Comparison of ENCODE assay signal across 19 mouse cellular contexts in the genomic region with DNA sequence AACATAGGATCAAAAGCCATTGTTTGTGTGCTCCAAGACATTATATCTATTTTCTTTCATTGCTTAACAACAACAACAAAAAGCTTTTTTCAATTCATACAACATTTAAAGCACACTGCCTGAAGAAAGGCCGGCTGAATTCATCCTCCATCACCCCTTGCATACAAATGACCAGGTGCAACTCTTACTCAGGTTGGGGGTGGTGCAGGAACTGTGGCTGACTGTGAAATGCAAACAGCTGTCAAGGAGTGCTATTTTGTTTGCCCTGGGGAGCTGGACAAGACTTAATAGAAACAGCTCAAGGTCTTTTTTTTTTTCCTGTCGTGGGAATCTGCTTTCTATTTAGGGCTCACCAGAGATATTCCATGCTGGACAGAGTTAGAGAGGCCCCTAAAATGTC.
DNase-seq lines count a peak whose midpoint lies in the region; ATAC-seq and TF ChIP-seq lines count a peak whose summit lies in the region.
"Had no signal": no experiment of that assay in that cellular context is flagged by ENCODE, and none has a peak within 500 bp of the region (broad histone marks: within the 10 kb centered on the region; RNA-seq: fewer than 3 reads in every experiment).

No protein-coding gene starts in this region.

- no peaks in the 10 kb centered on the region for H3K4me1 ChIP-seq in hindbrain, embryonic 14.5 days (replicated peaks; ENCODE audit: control insufficient read depth, insufficient read depth, low read length)
- H3K4me1 ChIP-seq in hindbrain, embryonic 13.5 days (replicated peaks), result 0 out of 2 replicates have a peak, but pooled peaks cover 2% of the 10 kb centered on the region
- no peaks in the 10 kb centered on the region for H3K4me1 ChIP-seq in midbrain, postnatal 0 days (ENCODE audit: insufficient read depth, low read length)
- H3K4me1 ChIP-seq in midbrain, embryonic 10.5 days, result no peaks in the 10 kb centered on the region
- H3K4me1 ChIP-seq in hindbrain, embryonic 16.5 days (ENCODE audit: control insufficient read depth, insufficient read depth, low read depth, low read length), result no peaks in the 10 kb centered on the region
- H3K4me1 ChIP-seq: kidney, embryonic 15.5 days; limb, embryonic 15.5 days; liver, embryonic 15.5 days had no signal

- H3K27me3 ChIP-seq in hindbrain, embryonic 14.5 days (ENCODE audit: control insufficient read depth, insufficient read depth, low read length), result no peaks in the 10 kb centered on the region
- no peaks in the 10 kb centered on the region for H3K27me3 ChIP-seq in hindbrain, embryonic 13.5 days
- H3K27me3 ChIP-seq in midbrain, postnatal 0 days (ENCODE audit: insufficient read depth, low read length), result no peaks in the 10 kb centered on the region
- H3K27me3 ChIP-seq in midbrain, embryonic 10.5 days (ENCODE audit: low read depth, poor library complexity, severe bottlenecking), result no peaks in the 10 kb centered on the region
- no peaks in the 10 kb centered on the region for H3K27me3 ChIP-seq in hindbrain, embryonic 16.5 days (replicated peaks; ENCODE audit: control insufficient read depth, insufficient read depth, low read length)
- H3K27me3 ChIP-seq: forebrain, embryonic 12.5 days; kidney, embryonic 15.5 days; limb, embryonic 15.5 days; liver, embryonic 15.5 days had no signal

- ATAC-seq in hindbrain, embryonic 14.5 days (ENCODE audit: low FRiP score), result no peak
- no peak for ATAC-seq in hindbrain, embryonic 13.5 days (ENCODE audit: low FRiP score)
- no peak for ATAC-seq in midbrain, postnatal 0 days (ENCODE audit: low FRiP score)
- peak; percentile 83 for ATAC-seq in hindbrain, embryonic 16.5 days
- ATAC-seq: intestine, postnatal 0 days; lung, postnatal 0 days had no signal

- TF ChIP-seq CTCF in midbrain, postnatal 0 days (IDR thresholded peaks at IDR 0.05), result no peak

- H3K4me3 ChIP-seq in hindbrain, embryonic 14.5 days (replicated peaks; ENCODE audit: low read length), result no peak overlapping the region
- no peak overlapping the region for H3K4me3 ChIP-seq in hindbrain, embryonic 13.5 days
- no peak overlapping the region for H3K4me3 ChIP-seq in midbrain, postnatal 0 days (ENCODE audit: low read depth, low read length)
- no peak overlapping the region for H3K4me3 ChIP-seq in midbrain, embryonic 10.5 days
- H3K4me3 ChIP-seq in hindbrain, embryonic 16.5 days (ENCODE audit: low read length), result no peak overlapping the region
- H3K4me3 ChIP-seq: forebrain, embryonic 12.5 days; kidney, embryonic 15.5 days; limb, embryonic 15.5 days; liver, embryonic 15.5 days had no signal

- no peak overlapping the region for H3K9ac ChIP-seq in hindbrain, embryonic 14.5 days
- H3K9ac ChIP-seq in hindbrain, embryonic 13.5 days, result no peak overlapping the region
- H3K9ac ChIP-seq in midbrain, postnatal 0 days (replicated peaks; ENCODE audit: low read length, poor library complexity, severe bottlenecking), result no peak overlapping the region
- no peak overlapping the region for H3K9ac ChIP-seq in hindbrain, embryonic 16.5 days (ENCODE audit: low read depth, low read length)
- H3K9ac ChIP-seq: forebrain, embryonic 12.5 days; kidney, embryonic 15.5 days; limb, embryonic 15.5 days; liver, embryonic 15.5 days had no signal

- 9% methylated on average over 2 of the region's 2 CpGs for WGBS in hindbrain, embryonic 14.5 days
- 8% methylated on average over 2 of the region's 2 CpGs for WGBS in hindbrain, embryonic 13.5 days
- 14% methylated on average over 2 of the region's 2 CpGs for WGBS in midbrain, postnatal 0 days
- 12% methylated on average over 2 of the region's 2 CpGs for WGBS in midbrain, embryonic 10.5 days
- WGBS in hindbrain, embryonic 16.5 days, result 7% methylated on average over 2 of the region's 2 CpGs

- H3K4me2 ChIP-seq in hindbrain, embryonic 14.5 days (replicated peaks), result no peak overlapping the region
- no peak overlapping the region for H3K4me2 ChIP-seq in hindbrain, embryonic 13.5 days
- H3K4me2 ChIP-seq in midbrain, postnatal 0 days (ENCODE audit: low read depth, low read length, poor library complexity, severe bottlenecking), result no peak overlapping the region
- H3K4me2 ChIP-seq in hindbrain, embryonic 16.5 days (ENCODE audit: low read length), result no peak overlapping the region
- H3K4me2 ChIP-seq: forebrain, embryonic 12.5 days; kidney, embryonic 15.5 days; limb, embryonic 15.5 days; liver, embryonic 15.5 days had no signal

- no peaks in the 10 kb centered on the region for H3K36me3 ChIP-seq in hindbrain, embryonic 14.5 days (replicated peaks; ENCODE audit: control insufficient read depth, insufficient read depth)
- no peaks in the 10 kb centered on the region for H3K36me3 ChIP-seq in hindbrain, embryonic 13.5 days
- H3K36me3 ChIP-seq in midbrain, postnatal 0 days (ENCODE audit: insufficient read depth, low read length), result no peaks in the 10 kb centered on the region
- no peaks in the 10 kb centered on the region for H3K36me3 ChIP-seq in midbrain, embryonic 10.5 days
- H3K36me3 ChIP-seq in hindbrain, embryonic 16.5 days (ENCODE audit: control insufficient read depth, insufficient read depth, low read length), result no peaks in the 10 kb centered on the region
- H3K36me3 ChIP-seq: forebrain, embryonic 12.5 days; kidney, embryonic 15.5 days; limb, embryonic 15.5 days; liver, embryonic 15.5 days had no signal

- H3K27ac ChIP-seq in hindbrain, embryonic 14.5 days, result 0 out of 2 replicates have a peak overlapping the region, but pooled peaks have one; percentile 9
- H3K27ac ChIP-seq in hindbrain, embryonic 13.5 days, result no peak overlapping the region
- no peak overlapping the region for H3K27ac ChIP-seq in midbrain, postnatal 0 days (ENCODE audit: low read depth, low read length)
- no peak overlapping the region for H3K27ac ChIP-seq in midbrain, embryonic 10.5 days (replicated peaks)
- H3K27ac ChIP-seq in hindbrain, embryonic 16.5 days (ENCODE audit: low read depth, low read length), result no peak overlapping the region
- H3K27ac ChIP-seq: forebrain, embryonic 12.5 days; kidney, embryonic 15.5 days; limb, embryonic 15.5 days; liver, embryonic 15.5 days had no signal

- no peaks in the 10 kb centered on the region for H3K9me3 ChIP-seq in hindbrain, embryonic 14.5 days (ENCODE audit: control insufficient read depth, low read length)
- peaks cover 3% of the 10 kb centered on the region; the same call in 1 of the 2 replicates for H3K9me3 ChIP-seq in hindbrain, embryonic 13.5 days
- H3K9me3 ChIP-seq in midbrain, postnatal 0 days (ENCODE audit: low read length), result no peaks in the 10 kb centered on the region
- no peaks in the 10 kb centered on the region for H3K9me3 ChIP-seq in midbrain, embryonic 10.5 days (replicated peaks)
- H3K9me3 ChIP-seq in hindbrain, embryonic 16.5 days (ENCODE audit: control insufficient read depth, low read length), result no peaks in the 10 kb centered on the region
- H3K9me3 ChIP-seq: forebrain, embryonic 12.5 days; kidney, embryonic 15.5 days; limb, embryonic 15.5 days; liver, embryonic 15.5 days had no signal

- DNase-seq in hindbrain, embryonic 14.5 days (ENCODE audit: low spot score), result no peak
- DNase-seq in midbrain, postnatal 0 days (ENCODE audit: low spot score), result peak; percentile 34
- no peak for DNase-seq in midbrain, embryonic 10.5 days (ENCODE audit: low spot score)
- peak; percentile 10 for DNase-seq in brain, adult 2 months (ENCODE audit: low read depth, low spot score)
- DNase-seq in kidney, postnatal 36 days, result no peak
- DNase-seq: adrenal gland, adult 8-10 months; cerebellum, adult 11 months; cerebellum, postnatal 14 days; layer of hippocampus, postnatal 36 days; right cerebral cortex, postnatal 4 days; thymus, adult 2 months had no signal

Comparison
In these comparisons a context has a peak if more than half of its experiments do, and no peak if none do; other contexts are left out.
1. DNase-seq: peak in midbrain, postnatal 0 days (single experiment) and brain, adult 2 months (single experiment); none in hindbrain, embryonic 14.5 days (single experiment), midbrain, embryonic 10.5 days (single experiment) and kidney, postnatal 36 days (0 of 2).